Mouse (Mus musculus): Measurements from ENCODE around the gene Gm49395. TPM values are rescaled to one million over a fixed set of nuclear protein-coding genes. Genes with fewer than 3 reads are reported as not detected.

Gene Gm49395
- polyA plus RNA-seq (2014; fragmentation: Nextera tagmentation; extraction: Ambion mirVana), result 1.3 and 2.3 TPM in 2 replicates

- no peaks in the 10 kb centered on the region for H3K36me3 ChIP-seq (replicated peaks; ENCODE audit: control insufficient read depth, insufficient read depth, low read depth, low read length)
- DNase-seq (ENCODE audit: low spot score) (peak; percentile 66), ATAC-seq (replicated peaks; ENCODE audit: insufficient number of reproducible peaks, low FRiP score, low TSS enrichment, low read depth) (peak; percentile 75)
- H3K4me2 ChIP-seq (ENCODE audit: low read depth, low read length), result peak within 1 kb of the TSS; percentile 84
- H3K9ac ChIP-seq (replicated peaks; ENCODE audit: low read length), result peak within 1 kb of the TSS; percentile 57
- no peaks in the 10 kb centered on the region for H3K9me3 ChIP-seq (replicated peaks; ENCODE audit: control insufficient read depth, low read length)
- peak within 1 kb of the TSS; percentile 47 for H3K4me3 ChIP-seq (ENCODE audit: low read depth, low read length)
- no peak within 1 kb of the TSS for H3K27ac ChIP-seq (replicated peaks; ENCODE audit: low read depth, low read length)
- peaks cover 2% of the 10 kb centered on the region; the same call in 1 of the 2 replicates for H3K27me3 ChIP-seq (ENCODE audit: control insufficient read depth, insufficient read depth, low read length)
- under 1% methylated on average over 39 of the region's 39 CpGs for WGBS
- no peaks in the 10 kb centered on the region for H3K4me1 ChIP-seq (ENCODE audit: control insufficient read depth, insufficient read depth, low read length)
Measured at GRCm38 (mm10) chr13:115101355-115102191, at the start of gene Gm49395, which contains the start of gene Itga1. Gene Gm49395, minus strand, starts transcription at chr13:115101921. Gene Itga1, minus strand, starts transcription at chr13:115101964.

DNA sequence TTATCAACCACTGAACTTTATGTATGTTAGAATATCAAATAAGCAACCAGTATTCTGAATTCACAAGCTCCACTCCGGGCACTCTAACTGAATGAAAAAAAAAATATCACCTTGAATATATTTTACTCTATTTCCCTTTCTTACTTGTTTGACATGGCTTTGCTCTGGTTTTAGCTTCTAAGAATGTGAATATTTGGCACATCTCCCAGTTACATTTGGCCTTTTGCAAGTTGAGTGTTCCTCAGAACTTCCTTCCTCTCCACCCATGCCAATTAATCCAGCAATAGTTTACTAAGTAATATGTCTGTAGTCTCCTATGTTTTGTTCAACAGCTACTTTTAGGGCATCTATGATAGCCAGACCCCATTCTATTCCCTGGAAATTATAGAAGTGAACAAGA is 48.9 kb upstream of the Gm49395 start:
- Histone ChIP-seq H3K36me3 (replicated peaks; ENCODE audit: control insufficient read depth, insufficient read depth, low read depth, low read length) (no peaks in the 10 kb centered on the region), H3K27ac (replicated peaks; ENCODE audit: low read depth, low read length) (no peak overlapping the region), H3K27me3 (ENCODE audit: control insufficient read depth, insufficient read depth, low read length) (no peaks in the 10 kb centered on the region), H3K4me2 (ENCODE audit: low read depth, low read length) (no peak overlapping the region), H3K9me3 (replicated peaks; ENCODE audit: control insufficient read depth, low read length) (no peaks in the 10 kb centered on the region), H3K4me3 (ENCODE audit: low read depth, low read length) (no peak overlapping the region), H3K9ac (replicated peaks; ENCODE audit: low read length) (no peak overlapping the region), H3K4me1 (ENCODE audit: control insufficient read depth, insufficient read depth, low read length) (no peaks in the 10 kb centered on the region)
- WGBS, result 92% methylated on average over 1 of the region's 1 CpGs
- ATAC-seq (replicated peaks; ENCODE audit: insufficient number of reproducible peaks, low FRiP score, low TSS enrichment, low read depth), result no peak
- no peak for DNase-seq (ENCODE audit: low spot score)

- no peaks in the 10 kb centered on the region for H3K27me3 ChIP-seq (ENCODE audit: control insufficient read depth, insufficient read depth, low read length)
- no peak overlapping the region for H3K27ac ChIP-seq (replicated peaks; ENCODE audit: low read depth, low read length)
- H3K4me1 ChIP-seq (ENCODE audit: control insufficient read depth, insufficient read depth, low read length), result no peaks in the 10 kb centered on the region
- no peak overlapping the region for H3K9ac ChIP-seq (replicated peaks; ENCODE audit: low read length)
- no peak for ATAC-seq (replicated peaks; ENCODE audit: insufficient number of reproducible peaks, low FRiP score, low TSS enrichment, low read depth)
- WGBS, result 85% methylated on average over 6 of the region's 6 CpGs
- no peak overlapping the region for H3K4me3 ChIP-seq (ENCODE audit: low read depth, low read length)
- no peaks in the 10 kb centered on the region for H3K9me3 ChIP-seq (replicated peaks; ENCODE audit: control insufficient read depth, low read length)
- no peaks in the 10 kb centered on the region for H3K36me3 ChIP-seq (replicated peaks; ENCODE audit: control insufficient read depth, insufficient read depth, low read depth, low read length)
- H3K4me2 ChIP-seq (ENCODE audit: low read depth, low read length), result no peak overlapping the region
- DNase-seq (ENCODE audit: low spot score), result no peak
Measured at GRCm38 (mm10) chr13:115149849-115150248, 48.1 kb upstream of the Gm49395 start.

DNA sequence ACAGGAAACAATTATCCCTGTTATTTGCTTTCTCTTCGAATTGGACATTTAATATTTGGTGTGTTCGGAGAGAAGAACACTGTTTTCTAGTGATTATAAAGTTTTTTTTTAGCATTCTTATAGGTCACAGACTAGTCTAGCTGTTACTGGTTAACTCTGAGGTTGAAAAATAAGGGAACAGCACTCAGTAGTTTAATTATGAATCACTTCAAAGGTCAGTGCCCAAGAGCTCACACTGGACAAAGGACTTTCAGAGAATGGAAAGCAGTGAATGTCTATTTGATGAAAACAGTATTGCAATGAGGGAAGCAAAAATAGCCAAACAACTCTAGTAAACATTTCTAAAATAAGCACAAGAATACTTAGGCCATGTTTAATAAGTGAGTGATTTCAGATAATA is 41.9 kb upstream of the Gm49395 start:
- H3K4me1 ChIP-seq (ENCODE audit: control insufficient read depth, insufficient read depth, low read length), result no peaks in the 10 kb centered on the region
- no peak overlapping the region for H3K9ac ChIP-seq (replicated peaks; ENCODE audit: low read length)
- H3K27ac ChIP-seq (replicated peaks; ENCODE audit: low read depth, low read length), result no peak overlapping the region
- no peak for DNase-seq (ENCODE audit: low spot score)
- H3K36me3 ChIP-seq (replicated peaks; ENCODE audit: control insufficient read depth, insufficient read depth, low read depth, low read length), result no peaks in the 10 kb centered on the region
- no peaks in the 10 kb centered on the region for H3K27me3 ChIP-seq (ENCODE audit: control insufficient read depth, insufficient read depth, low read length)
- H3K4me2 ChIP-seq (ENCODE audit: low read depth, low read length), result no peak overlapping the region
- no peak for ATAC-seq (replicated peaks; ENCODE audit: insufficient number of reproducible peaks, low FRiP score, low TSS enrichment, low read depth)
- no peaks in the 10 kb centered on the region for H3K9me3 ChIP-seq (replicated peaks; ENCODE audit: control insufficient read depth, low read length)
- H3K4me3 ChIP-seq (ENCODE audit: low read depth, low read length), result no peak overlapping the region
- WGBS, result 81% methylated on average over 2 of the region's 2 CpGs

- DNase-seq (ENCODE audit: low spot score) (no peak), ATAC-seq (replicated peaks; ENCODE audit: insufficient number of reproducible peaks, low FRiP score, low TSS enrichment, low read depth) (no peak)
- Histone ChIP-seq H3K9ac (replicated peaks; ENCODE audit: low read length) (no peak overlapping the region), H3K4me2 (ENCODE audit: low read depth, low read length) (no peak overlapping the region), H3K36me3 (replicated peaks; ENCODE audit: control insufficient read depth, insufficient read depth, low read depth, low read length) (no peaks in the 10 kb centered on the region), H3K9me3 (replicated peaks; ENCODE audit: control insufficient read depth, low read length) (no peaks in the 10 kb centered on the region), H3K27me3 (ENCODE audit: control insufficient read depth, insufficient read depth, low read length) (no peaks in the 10 kb centered on the region), H3K4me3 (ENCODE audit: low read depth, low read length) (no peak overlapping the region), H3K27ac (replicated peaks; ENCODE audit: low read depth, low read length) (no peak overlapping the region), H3K4me1 (ENCODE audit: control insufficient read depth, insufficient read depth, low read length) (no peaks in the 10 kb centered on the region)
- 81% methylated on average over 3 of the region's 3 CpGs for whole genome bisulfite sequencing
Measured at GRCm38 (mm10) chr13:115142066-115142465, 40.3 kb upstream of the Gm49395 start.

GRCm38 (mm10) chr13:115138513-115138912 is 36.8 kb upstream of the Gm49395 start:
- Histone ChIP-seq H3K9ac (replicated peaks; ENCODE audit: low read length) (no peak overlapping the region), H3K27ac (replicated peaks; ENCODE audit: low read depth, low read length) (no peak overlapping the region), H3K27me3 (ENCODE audit: control insufficient read depth, insufficient read depth, low read length) (no peaks in the 10 kb centered on the region), H3K9me3 (replicated peaks; ENCODE audit: control insufficient read depth, low read length) (no peaks in the 10 kb centered on the region), H3K4me3 (ENCODE audit: low read depth, low read length) (no peak overlapping the region), H3K36me3 (replicated peaks; ENCODE audit: control insufficient read depth, insufficient read depth, low read depth, low read length) (no peaks in the 10 kb centered on the region), H3K4me1 (ENCODE audit: control insufficient read depth, insufficient read depth, low read length) (no peaks in the 10 kb centered on the region), H3K4me2 (ENCODE audit: low read depth, low read length) (no peak overlapping the region)
- ATAC-seq (replicated peaks; ENCODE audit: insufficient number of reproducible peaks, low FRiP score, low TSS enrichment, low read depth), result no peak
- DNase-seq (ENCODE audit: low spot score), result no peak
- 88% methylated on average over 7 of the region's 7 CpGs for WGBS

DNA sequence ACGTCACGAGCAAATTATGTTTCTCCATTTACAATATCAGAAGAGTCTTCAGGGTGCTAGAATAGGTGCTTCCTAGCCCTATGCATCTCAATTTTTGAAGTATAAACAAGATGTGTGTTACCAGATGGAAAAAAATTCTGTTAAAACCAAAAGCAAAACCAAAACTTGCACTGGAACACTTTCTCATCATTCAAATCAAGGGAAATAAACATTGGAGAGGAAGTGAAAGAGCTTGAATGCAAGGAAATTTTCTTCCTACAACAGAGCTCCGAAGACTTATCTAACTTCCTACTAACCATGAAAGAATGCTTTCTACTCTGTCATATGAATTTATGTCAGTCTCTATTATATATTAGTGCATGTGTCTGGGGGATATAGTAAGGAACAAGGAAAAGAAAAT is 35.0 kb upstream of the Gm49395 start:
- DNase-seq (ENCODE audit: low spot score) (no peak), ATAC-seq (replicated peaks; ENCODE audit: insufficient number of reproducible peaks, low FRiP score, low TSS enrichment, low read depth) (no peak)
- Histone ChIP-seq H3K36me3 (replicated peaks; ENCODE audit: control insufficient read depth, insufficient read depth, low read depth, low read length) (no peaks in the 10 kb centered on the region), H3K27ac (replicated peaks; ENCODE audit: low read depth, low read length) (no peak overlapping the region), H3K4me1 (ENCODE audit: control insufficient read depth, insufficient read depth, low read length) (no peaks in the 10 kb centered on the region), H3K9ac (replicated peaks; ENCODE audit: low read length) (no peak overlapping the region), H3K4me2 (ENCODE audit: low read depth, low read length) (no peak overlapping the region), H3K9me3 (replicated peaks; ENCODE audit: control insufficient read depth, low read length) (no peaks in the 10 kb centered on the region), H3K27me3 (ENCODE audit: control insufficient read depth, insufficient read depth, low read length) (no peaks in the 10 kb centered on the region), H3K4me3 (ENCODE audit: low read depth, low read length) (no peak overlapping the region)
- WGBS, result 90% methylated on average over 3 of the region's 3 CpGs

DNA sequence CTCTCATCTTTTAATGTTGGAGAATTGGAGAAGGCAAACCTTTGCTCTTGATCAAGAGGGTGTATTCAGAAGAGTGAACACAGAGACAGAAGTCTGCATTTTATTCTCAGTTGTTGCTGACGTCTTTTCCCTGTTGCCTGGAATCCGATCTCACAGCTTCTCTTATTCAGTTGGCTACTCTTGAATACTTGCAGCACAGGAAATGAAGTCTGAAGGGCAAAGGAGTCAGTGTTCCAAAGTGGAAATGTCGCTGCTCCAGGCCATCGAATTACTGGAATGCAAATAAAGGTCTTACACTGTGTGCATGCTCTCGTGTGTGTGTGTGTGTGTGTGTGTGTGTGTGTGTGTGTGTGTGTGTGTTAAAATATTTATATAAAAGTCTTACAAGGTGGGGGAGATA is 30.7 kb upstream of the Gm49395 start:
- H3K27ac ChIP-seq (replicated peaks; ENCODE audit: low read depth, low read length), result no peak overlapping the region

More for the DNA sequence above, 30.7 kb upstream of the Gm49395 start:
- Histone ChIP-seq H3K9me3 (replicated peaks; ENCODE audit: control insufficient read depth, low read length) (no peaks in the 10 kb centered on the region), H3K4me2 (ENCODE audit: low read depth, low read length) (no peak overlapping the region), H3K4me3 (ENCODE audit: low read depth, low read length) (no peak overlapping the region), H3K4me1 (ENCODE audit: control insufficient read depth, insufficient read depth, low read length) (no peaks in the 10 kb centered on the region), H3K27me3 (ENCODE audit: control insufficient read depth, insufficient read depth, low read length) (no peaks in the 10 kb centered on the region), H3K9ac (replicated peaks; ENCODE audit: low read length) (no peak overlapping the region), H3K36me3 (replicated peaks; ENCODE audit: control insufficient read depth, insufficient read depth, low read depth, low read length) (no peaks in the 10 kb centered on the region)
- peak; percentile 43 for DNase-seq (ENCODE audit: low spot score)
- WGBS, result 11% methylated on average over 5 of the region's 5 CpGs
- no peak for ATAC-seq (replicated peaks; ENCODE audit: insufficient number of reproducible peaks, low FRiP score, low TSS enrichment, low read depth)

Measured in embryonic facial prominence, embryonic 11.5 days (tissue).